Mouse (Mus musculus) ES-E14 (cell line): ENCODE results near the gene Ggnbp2. TPM values are rescaled to one million over a fixed set of nuclear protein-coding genes. Genes with fewer than 3 reads are reported as not detected.

Experiments used
- DNase-seq: peaks from one replicate; pipeline ENCODE4 v3.0.0-alpha.2; 2013; ENCODE audit warnings: low read depth, low spot score
- H3K27ac ChIP-seq: 2 replicates; pipeline ENCODE4 v1.5.1; 2012; ENCODE audit warnings: low read depth, mild to moderate bottlenecking, low read length, moderate library complexity, mixed read lengths; ENCODE audit not compliant: poor library complexity, insufficient read depth, severe bottlenecking
- H3K36me3 ChIP-seq: 2 replicates; pipeline ENCODE4 v1.6.1; 2012; ENCODE audit warnings: mild to moderate bottlenecking, low read length, moderate library complexity, mixed read lengths; ENCODE audit not compliant: control insufficient read depth, poor library complexity, insufficient read depth, severe bottlenecking
- H3K4me1 ChIP-seq, 2 experiments: fragments of 150-350 bp in 1 of 2; sonication (generic) in 1 of 2; 2 replicates each; pipeline ENCODE4 v1.6.1; 2012; ENCODE audit warnings: low read length in 2 of 2, mild to moderate bottlenecking in 1 of 2, mixed read lengths in 1 of 2; ENCODE audit not compliant: control insufficient read depth in 2 of 2, insufficient read depth in 2 of 2, poor library complexity in 1 of 2
- H3K4me3 ChIP-seq, 2 experiments: fragments of 150-350 bp in 1 of 2; sonication (generic) in 1 of 2; 2 replicates each; pipeline ENCODE4 v1.5.1; 2012; ENCODE audit warnings: low read length in 2 of 2, low read depth in 1 of 2, mild to moderate bottlenecking in 1 of 2, mixed read lengths in 1 of 2; ENCODE audit not compliant: insufficient read depth in 1 of 2, poor library complexity in 1 of 2, severe bottlenecking in 1 of 2
- H3K9ac ChIP-seq: 2 replicates; pipeline ENCODE4 v1.6.1; 2012; ENCODE audit warnings: low read depth, mild to moderate bottlenecking, low read length, mixed read lengths; ENCODE audit not compliant: poor library complexity, insufficient read depth, severe bottlenecking
- H3K9me3 ChIP-seq: fragments of 150-350 bp; sonication (generic); 2 replicates; pipeline ENCODE4 v1.6.1; 2012; ENCODE audit warnings: low read depth, mild to moderate bottlenecking, low read length; ENCODE audit not compliant: control insufficient read depth, insufficient read depth
- CHD2 ChIP-seq: IDR thresholded peaks from 2 replicates; pipeline ENCODE4 v1.6.1; 2014; ENCODE audit warnings: mild to moderate bottlenecking, low read depth, low read length, inconsistent platforms
- HCFC1 ChIP-seq: IDR thresholded peaks from 2 replicates; pipeline ENCODE4 v1.6.1; 2012; ENCODE audit warnings: low read length, inconsistent platforms, borderline replicate concordance; ENCODE audit not compliant: insufficient read depth
- MAFK ChIP-seq: IDR thresholded peaks from 2 replicates; pipeline ENCODE4 v1.6.1; 2014; ENCODE audit warnings: mild to moderate bottlenecking, low read depth, low read length, inconsistent platforms; ENCODE audit not compliant: insufficient read depth
- ZC3H11A ChIP-seq: IDR thresholded peaks from 2 replicates; pipeline ENCODE4 v1.6.1; 2012; ENCODE audit warnings: low read depth, mild to moderate bottlenecking, inconsistent platforms, low read length, borderline replicate concordance
- ZNF384 ChIP-seq: IDR thresholded peaks from 2 replicates; pipeline ENCODE4 v1.6.1; 2012; ENCODE audit warnings: low read depth, low read length, inconsistent platforms
- in situ Hi-C, 2 experiments: fragments of 600-800 bp; cut with MboI; formaldehyde crosslinking; loops; one replicate each; pipeline ENCODE4 v1.15.1; 2025; ENCODE audit warnings: low sequenced_read_pairs in 2 of 2, inconsistent platforms in 1 of 2; ENCODE audit not compliant: unreplicated experiment in 2 of 2
- total RNA-seq: library from RNA; depleted of rRNA; stranded (reverse); fragments of 300-350 nt; gene quantifications from 2 replicates; pipeline ENCODE4 v1.2.3, GENCODE M21; 2012

Ggnbp2 gene
- total RNA-seq, 1 experiment = 59.1 TPM

DNA sequence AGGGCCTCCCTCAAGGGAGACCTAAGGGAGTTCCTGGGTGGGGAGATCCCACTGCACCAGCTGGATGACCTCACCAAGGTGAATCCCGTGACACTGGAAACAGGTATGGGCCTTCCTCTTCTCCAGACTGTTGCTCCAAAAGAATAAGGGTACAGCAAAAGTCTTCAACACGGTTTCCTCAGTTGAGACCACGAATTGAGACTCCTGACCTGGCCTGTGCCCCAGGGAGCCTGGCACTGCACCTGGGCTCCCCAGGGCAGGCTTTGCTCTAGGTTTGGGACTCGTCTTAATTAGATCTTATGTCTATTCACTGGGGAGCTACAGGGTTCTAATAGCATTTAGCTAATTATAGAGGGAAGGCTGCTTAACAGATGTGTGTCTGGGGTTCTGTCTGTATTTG, 14.6 kb upstream of the Ggnbp2 start:
- DNase-seq = no peak
- no peak overlapping the region for H3K9ac ChIP-seq
- H3K27ac ChIP-seq = no peak overlapping the region
- peaks cover 0 to 5% of the 10 kb centered on the region in 2 experiments; a peak in 1 of 4 replicates for H3K4me1 ChIP-seq
- TF ChIP-seq HCFC1 (no peak), ZC3H11A (no peak), MAFK (no peak), CHD2 (no peak), ZNF384 (no peak)
- H3K4me3 ChIP-seq = no peak overlapping the region
- H3K9me3 ChIP-seq = no peaks in the 10 kb centered on the region
- in situ Hi-C loops = no loop called here
- peaks cover 34% of the 10 kb centered on the region for H3K36me3 ChIP-seq

DNA sequence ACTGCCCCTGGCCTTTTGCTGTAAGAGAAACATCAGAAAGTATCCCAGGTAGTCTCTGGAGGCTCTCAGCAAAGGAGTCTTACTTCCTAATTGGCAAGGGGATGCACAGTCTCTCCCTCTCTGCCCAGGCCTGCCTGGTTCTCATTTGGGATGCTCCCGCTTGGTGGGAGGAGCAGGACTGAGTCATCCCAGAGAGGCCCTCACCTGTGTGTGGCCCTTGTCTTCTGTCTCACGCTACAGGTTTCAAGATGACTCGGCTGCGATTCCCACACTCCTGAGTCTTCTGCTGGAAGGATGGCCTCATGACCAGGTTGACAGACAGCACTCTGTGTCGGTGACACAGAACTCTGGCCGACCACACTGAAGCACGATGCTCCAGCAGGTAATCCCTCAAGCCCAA, 11.7 kb upstream of the Ggnbp2 start:
- in situ Hi-C loops = no loop called here
- H3K36me3 ChIP-seq = peaks cover 19% of the 10 kb centered on the region

DNA sequence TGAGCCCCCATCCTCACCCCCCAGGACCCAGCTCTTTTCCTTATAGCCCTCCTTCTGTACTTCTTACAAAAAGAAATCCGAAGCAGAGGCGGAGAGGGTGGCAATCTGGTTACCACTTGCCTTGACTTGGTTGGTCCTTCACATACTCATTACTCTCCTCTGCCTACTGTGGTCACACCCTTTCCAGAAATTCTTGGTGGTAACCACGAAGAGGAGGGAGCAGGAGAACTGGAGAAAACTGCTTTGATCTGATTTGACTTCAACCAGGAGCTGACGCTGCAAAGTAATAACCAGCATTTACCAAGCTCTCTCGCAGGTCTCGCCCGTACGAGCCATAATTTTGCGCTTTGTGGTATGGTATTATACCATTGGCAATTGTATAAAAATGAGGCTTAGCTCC, 10.4 kb upstream of the Ggnbp2 start:
- peaks cover 0 to 7% of the 10 kb centered on the region in 2 experiments; a peak in 1 of 4 replicates for H3K4me1 ChIP-seq
- no peak for DNase-seq
- in situ Hi-C loops = no loop called here
- peak overlapping the region; percentile 89 to 94 for H3K4me3 ChIP-seq
- H3K9me3 ChIP-seq = no peaks in the 10 kb centered on the region
- TF ChIP-seq HCFC1 = no peak
- TF ChIP-seq MAFK = no peak
- TF ChIP-seq ZNF384 = no peak
- no peak for TF ChIP-seq CHD2
- peak overlapping the region; percentile 98 for H3K9ac ChIP-seq
- H3K27ac ChIP-seq = peak overlapping the region; percentile 85; the same call in 1 of the 2 replicates
- peaks cover 12% of the 10 kb centered on the region for H3K36me3 ChIP-seq

More for the DNA sequence above, 11.7 kb upstream of the Ggnbp2 start:
- TF ChIP-seq HCFC1 = no peak
- no peak for TF ChIP-seq MAFK
- no peak for TF ChIP-seq ZNF384
- TF ChIP-seq CHD2 = no peak
- H3K4me1 ChIP-seq = peaks cover 0 to 7% of the 10 kb centered on the region in 2 experiments; a peak in 1 of 4 replicates
- H3K9ac ChIP-seq = no peak overlapping the region
- DNase-seq = no peak
- H3K27ac ChIP-seq = no peak overlapping the region
- H3K9me3 ChIP-seq = no peaks in the 10 kb centered on the region
- no peak overlapping the region for H3K4me3 ChIP-seq

DNA sequence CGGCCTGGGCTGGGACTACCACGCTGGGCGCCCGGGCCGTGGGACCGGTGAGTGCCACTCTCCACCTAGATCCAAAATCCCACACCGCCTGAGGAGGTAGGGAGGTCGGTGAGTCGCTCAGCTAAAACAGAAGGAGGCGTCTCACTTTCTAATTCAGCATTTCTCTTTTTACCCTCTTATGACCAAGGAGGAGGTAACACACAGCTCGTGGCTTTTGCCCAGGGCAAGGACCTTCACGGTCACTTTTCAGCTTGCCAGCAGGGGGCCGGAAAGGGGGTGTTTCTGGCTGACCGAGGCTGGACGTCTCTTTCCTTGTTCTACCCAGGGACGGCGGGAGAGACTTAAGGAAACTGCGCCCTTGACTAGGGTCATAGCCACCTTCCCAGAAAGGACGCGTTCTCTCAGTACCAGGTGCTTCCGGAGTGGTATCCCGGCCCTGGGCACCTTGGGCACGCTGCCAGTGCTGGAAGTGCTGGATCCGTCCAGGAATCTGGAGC, 9.9 kb upstream of the Ggnbp2 start:
- in situ Hi-C loops = no loop called here
- peak overlapping the region; percentile 98 for H3K9ac ChIP-seq

More for the DNA sequence above, 9.9 kb upstream of the Ggnbp2 start:
- H3K9me3 ChIP-seq = no peaks in the 10 kb centered on the region
- H3K27ac ChIP-seq = peak overlapping the region; percentile 85; the same call in 1 of the 2 replicates
- DNase-seq = no peak
- H3K4me1 ChIP-seq = peaks cover 0 to 7% of the 10 kb centered on the region in 2 experiments; a peak in 1 of 4 replicates
- H3K36me3 ChIP-seq = peaks cover 10% of the 10 kb centered on the region
- no peak for TF ChIP-seq MAFK
- no peak for TF ChIP-seq ZNF384
- no peak for TF ChIP-seq HCFC1
- TF ChIP-seq CHD2 = no peak
- no peak for TF ChIP-seq ZC3H11A
- peak overlapping the region; percentile 89 to 94 for H3K4me3 ChIP-seq
